Mouse (Mus musculus): ENCODE results near the gene Dnal4.
"Not testable (repeated sequence)": the region's sequence is repeated elsewhere in the genome, so short reads cannot be mapped to it uniquely, and the experiment has no call there.

The Dnal4 gene

DNA sequence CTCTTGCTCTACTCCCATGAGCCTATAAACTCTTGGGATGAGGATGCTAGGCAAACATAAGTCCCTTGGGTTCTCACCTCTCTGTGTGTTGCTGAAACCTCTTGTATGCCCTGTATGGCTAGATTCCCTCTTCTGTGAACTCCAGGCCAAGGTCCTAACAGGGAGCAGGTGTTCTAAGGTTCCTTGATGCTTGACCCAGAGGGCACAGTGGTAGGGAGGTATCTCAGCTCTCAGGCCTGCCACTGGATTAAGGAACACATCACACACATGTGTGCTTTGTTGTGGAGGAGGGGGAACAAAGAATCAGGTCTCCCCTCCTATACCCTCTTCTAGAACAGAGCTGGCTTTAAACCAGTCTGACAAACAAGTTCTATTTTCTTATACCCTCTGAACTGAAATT lies at the start of gene Dnal4:
Gene Dnal4 (minus strand): TSS at position 101 of the 400 bp plus-strand sequence.
- DNase-seq (ENCODE audit: low read depth): no peak

DNA sequence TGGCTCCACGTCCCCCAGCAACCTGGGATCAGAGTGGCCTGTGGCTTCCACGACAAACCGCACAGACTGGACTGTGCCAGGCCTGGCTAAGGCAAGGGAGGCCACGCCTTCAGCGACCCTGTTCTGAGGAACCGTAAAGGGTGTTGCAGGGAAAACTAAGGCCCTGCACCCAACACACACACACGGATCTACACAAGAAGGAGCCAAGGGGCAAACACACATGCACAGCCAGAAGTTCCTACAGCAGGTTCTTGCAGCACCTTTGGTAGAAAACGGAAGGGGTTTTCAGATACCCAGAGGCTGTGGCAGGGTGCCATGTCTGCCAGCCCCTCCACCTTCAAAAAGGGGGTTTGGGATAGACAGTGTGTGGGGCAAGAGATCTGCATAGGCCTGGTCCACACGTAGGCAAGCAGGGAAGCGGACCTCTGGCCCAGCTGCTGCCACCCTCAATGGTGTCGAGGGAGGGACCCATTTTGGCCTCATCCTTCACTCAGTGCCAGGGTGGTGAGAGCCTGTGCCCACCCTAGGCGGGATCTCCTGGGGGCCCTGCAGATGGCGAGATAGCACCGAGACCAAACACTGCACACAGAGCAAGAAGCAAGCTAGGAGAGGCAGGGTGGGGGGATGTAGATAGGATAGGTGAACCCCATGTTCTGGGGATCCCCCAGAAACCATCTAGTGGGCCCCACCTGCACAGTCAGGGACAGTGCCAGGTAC lies 49.6 kb upstream of the Dnal4 start:
- no peak for DNase-seq (ENCODE audit: low read depth)

DNA sequence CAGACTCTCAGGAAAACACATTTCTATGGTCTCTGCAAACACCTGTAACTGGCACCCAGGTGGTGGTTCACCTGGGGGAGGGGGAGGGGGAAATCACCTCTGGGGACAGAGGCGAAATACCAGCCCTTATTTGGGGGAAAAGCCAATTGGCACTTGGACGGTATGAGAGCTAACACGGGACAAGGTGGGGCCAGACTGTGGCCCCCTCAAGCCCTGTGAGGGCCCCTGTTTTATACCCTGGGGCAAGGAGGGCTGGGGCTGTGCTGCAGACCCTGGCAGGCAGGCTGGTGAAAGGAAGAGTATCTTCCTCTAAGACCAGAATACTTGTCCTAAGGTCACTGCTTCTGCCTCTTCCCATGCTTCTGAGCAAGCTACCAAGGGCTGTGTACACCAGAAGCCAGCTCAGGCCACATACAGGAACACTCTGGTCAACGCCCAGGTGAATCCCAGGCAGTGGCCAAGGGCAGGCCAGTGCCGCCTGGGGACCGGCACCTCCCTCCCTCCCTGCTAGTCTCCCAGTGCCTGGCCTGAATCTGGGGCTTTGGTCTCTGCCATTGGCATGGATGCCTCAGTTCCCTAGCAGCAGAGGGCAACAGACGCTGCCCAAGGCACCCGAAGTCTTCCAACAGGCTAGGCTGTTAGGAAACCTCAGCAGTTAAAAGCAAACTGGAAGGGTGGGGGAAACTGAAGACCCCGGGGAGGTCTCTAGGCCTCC lies 48.7 kb upstream of the Dnal4 start:
- DNase-seq (ENCODE audit: low read depth): no peak

DNA sequence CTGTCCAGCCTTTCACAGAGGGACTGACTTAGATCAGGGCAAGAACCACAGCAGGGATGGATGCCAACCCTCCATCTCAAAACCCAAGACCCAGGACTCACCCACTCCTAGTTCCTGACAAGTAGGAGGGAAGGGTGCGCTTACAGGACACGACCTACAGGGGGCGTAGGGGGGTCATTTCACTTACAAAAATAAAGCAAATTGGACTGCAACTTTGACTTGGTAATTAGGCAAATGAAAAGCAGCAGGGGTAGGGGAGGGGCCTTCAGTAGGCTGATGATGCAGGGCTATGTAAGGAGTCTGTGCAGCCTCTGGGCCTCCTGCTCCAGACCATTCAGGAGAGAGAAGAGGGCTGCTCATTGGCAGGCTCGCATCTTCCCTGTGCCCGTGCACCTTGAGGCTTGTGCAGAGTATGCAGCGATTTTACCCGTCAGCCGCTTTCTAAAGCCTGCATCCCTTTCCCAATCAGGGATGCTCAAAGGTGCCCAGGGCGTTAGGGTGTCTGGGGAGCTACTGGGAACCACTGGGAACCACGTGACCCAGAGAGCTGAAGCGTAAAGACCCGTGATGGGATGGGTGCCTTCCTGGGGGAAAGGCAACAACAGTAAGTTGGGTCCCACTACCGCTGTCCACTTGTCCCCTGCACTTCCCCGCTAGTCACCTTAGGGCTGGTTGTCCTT lies 47.6 kb upstream of the Dnal4 start:
- DNase-seq (ENCODE audit: low read depth): peak; percentile 59

DNA sequence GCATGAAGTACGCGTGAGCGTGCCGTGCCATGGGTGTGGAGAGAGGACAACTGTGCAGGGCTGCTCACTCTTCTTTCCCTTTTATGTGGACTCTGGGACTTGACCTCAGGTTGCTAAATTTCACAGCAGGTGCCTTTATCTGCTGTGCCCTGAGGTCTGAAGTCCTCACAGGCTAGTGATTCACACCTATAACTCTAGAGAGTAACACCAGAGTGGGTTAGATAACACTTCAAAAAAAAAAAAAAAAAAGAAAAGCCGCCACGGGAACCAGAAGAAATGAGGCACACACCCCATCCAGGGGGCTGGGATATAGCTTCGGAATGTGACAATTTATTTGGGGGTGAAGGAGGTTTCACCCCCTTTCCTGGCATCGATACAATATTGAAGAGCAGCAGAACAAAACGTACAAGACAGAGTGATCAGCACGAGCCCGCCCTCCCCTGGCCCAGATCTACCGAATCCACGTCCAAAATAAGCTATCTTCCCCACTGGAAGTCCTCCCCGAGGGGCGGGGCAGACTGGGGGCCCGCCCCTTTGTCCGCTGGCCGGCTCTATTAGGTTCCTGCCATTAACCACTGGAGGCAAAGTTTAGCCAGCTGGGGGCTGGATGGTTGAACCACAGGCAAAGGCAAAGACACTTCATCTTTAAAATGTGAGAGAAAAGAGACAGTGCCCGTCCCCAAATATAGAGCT lies 46.1 kb upstream of the Dnal4 start:
- peak; percentile 39 for DNase-seq (ENCODE audit: low read depth)

- DNase-seq (ENCODE audit: low read depth): peak; percentile 29
These were observed 44.9 kb upstream of the Dnal4 start for GRCm38 (mm10) chr15:79822265-79823199.

- DNase-seq (ENCODE audit: low read depth): peak; percentile 55
These were observed 40.7 kb upstream of the Dnal4 start for GRCm38 (mm10) chr15:79818325-79818724.

GRCm38 (mm10) chr15:79813666-79814258 lies 36.1 kb upstream of the Dnal4 start:
- DNase-seq (ENCODE audit: low read depth): peak; percentile 84

- not testable (repeated sequence) for DNase-seq (ENCODE audit: low read depth)
These were observed 35.2 kb upstream of the Dnal4 start for GRCm38 (mm10) chr15:79812840-79813239.

DNA sequence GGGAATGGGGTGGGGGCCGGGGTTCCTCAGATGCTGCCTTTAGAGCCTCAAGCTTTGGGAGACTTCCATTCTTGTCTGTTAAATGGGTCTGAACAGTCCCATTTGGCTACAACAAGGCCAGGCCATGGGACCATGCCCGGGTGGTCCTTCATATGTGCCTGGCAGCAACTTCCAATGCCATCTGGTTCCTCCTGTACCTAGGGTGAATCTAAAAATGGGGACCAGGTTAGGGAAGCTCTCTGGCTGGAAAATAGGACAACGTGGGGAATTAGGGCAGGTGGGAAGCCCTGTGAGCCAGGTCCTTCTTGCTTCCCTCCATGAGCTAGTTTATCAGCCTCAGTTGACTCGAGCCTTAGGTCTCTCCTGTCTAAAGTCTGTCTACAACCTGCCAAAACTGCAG lies 33.3 kb upstream of the Dnal4 start:
- DNase-seq (ENCODE audit: low read depth): no peak

DNA sequence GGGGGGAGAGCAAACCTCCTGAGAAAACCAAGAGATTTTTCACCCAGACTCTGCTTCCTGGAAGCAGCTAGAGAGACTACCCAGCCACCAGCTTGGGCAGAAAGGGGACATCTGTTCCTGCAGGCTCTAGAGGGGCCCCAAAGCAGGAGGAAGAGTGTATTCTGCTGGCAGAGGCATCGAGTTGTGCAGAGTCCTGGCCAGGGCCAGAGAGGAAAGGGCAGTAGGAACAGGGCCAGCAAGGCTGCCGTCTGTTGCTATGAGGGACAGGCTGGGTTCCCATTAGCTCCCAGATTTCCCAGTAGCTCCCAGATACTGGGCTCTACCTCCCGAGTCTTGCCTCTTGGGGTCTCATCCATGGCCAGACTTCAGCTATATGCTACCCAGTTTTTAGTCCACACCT lies 32.4 kb upstream of the Dnal4 start:
- DNase-seq (ENCODE audit: low read depth): no peak

GRCm38 (mm10) chr15:79808658-79809057 lies 31.0 kb upstream of the Dnal4 start:
- no peak for DNase-seq (ENCODE audit: low read depth)

DNA sequence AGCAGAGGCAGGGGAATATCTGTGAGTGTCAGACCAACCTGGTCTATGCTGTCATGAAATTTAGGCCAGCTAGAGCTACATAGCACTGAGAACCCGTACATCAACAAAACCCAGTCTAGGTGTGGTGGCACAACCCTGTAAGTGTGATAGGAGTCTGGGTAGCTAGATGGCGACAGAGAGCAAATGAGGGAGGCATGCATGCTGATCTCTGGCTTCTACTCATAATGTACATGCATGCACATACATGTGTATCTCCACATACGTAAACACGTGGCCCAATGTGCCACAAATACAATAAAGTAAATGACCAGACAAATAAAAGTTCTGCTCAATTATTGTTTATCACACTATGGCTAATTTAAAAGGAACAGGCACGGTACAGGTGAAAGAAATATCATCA lies 30.5 kb upstream of the Dnal4 start:
- peak; percentile 78 for DNase-seq (ENCODE audit: low read depth)

GRCm38 (mm10) chr15:79807050-79807449 lies 29.4 kb upstream of the Dnal4 start:
- no peak for DNase-seq (ENCODE audit: low read depth)

DNA sequence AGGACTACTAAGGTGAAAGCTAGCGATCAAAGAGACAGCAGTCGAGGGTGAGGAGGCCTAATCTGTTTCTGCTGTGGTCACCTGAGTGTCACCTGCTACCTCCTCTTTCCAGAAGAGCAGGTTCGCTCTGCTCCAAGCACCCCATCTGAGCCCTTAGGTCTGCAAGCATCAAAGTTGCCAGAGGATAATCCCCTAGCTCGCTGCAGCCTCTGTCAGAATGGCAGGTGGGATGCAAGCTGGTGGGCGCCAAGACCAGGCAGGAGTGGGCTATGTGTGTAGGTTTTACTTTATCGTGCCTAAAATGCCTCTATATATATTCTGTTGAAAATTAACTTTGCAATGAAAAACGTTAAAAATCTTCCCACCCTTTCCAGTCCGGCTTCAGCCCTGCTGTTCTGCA lies 27.6 kb upstream of the Dnal4 start:
- no peak for DNase-seq (ENCODE audit: low read depth)

GRCm38 (mm10) chr15:79804352-79805071 lies 26.9 kb upstream of the Dnal4 start, which contains the start of gene Nptxr:
Gene Nptxr (minus strand): TSS chr15:79804766.
- peak; percentile 81 for DNase-seq (ENCODE audit: low read depth)

DNA sequence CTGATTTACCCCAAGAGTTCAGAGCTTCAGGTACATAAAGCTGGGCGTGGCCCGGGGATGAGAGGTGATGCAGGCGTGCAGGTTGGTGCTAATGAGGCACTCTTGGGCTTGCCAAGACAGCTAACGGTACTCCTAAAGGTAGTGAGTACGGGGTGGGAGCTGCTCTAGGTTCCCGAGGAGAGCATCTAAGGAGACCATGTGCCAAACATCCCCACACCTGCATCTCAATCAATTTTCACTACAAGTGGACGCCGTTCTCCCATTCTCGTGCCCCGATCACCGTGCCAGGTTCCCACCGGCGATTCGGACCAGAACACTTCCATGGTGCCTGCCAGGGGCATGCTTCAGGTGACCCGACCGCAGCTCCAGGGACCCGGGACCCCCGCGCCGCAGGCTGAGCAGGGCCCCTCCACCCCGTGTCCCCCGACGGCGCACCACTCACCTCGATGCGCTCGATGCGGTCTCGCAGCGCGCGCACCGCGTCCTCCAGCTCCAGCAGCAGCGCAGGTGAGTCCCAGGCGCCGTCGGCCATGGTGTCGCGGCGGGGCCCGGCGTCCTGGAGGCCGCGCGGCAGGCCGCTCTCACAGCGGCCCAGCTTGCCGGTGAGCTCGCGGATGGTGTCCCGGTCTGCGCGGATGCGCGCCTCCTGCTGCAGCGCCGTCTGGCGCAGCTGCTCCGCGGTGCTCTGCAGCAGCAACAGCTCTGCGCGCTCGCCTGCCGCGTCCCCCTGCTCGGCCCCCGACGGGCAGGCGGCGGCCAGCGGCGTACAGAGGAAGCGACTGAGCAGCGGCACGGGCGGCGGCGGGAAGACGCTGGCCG lies 26.1 kb upstream of the Dnal4 start:
- no peak for DNase-seq (ENCODE audit: low read depth)

GRCm38 (mm10) chr15:79802304-79802703 lies 24.7 kb upstream of the Dnal4 start:
- no peak for DNase-seq (ENCODE audit: low read depth)

GRCm38 (mm10) chr15:79801646-79802045 lies 24.0 kb upstream of the Dnal4 start:
- no peak for DNase-seq (ENCODE audit: low read depth)
